Mouse (Mus musculus): ENCODE results near the gene Ttc25. TPM values are rescaled to one million over a fixed set of nuclear protein-coding genes. Genes with fewer than 3 reads are reported as not detected.
"Not testable (repeated sequence)": the region's sequence is repeated elsewhere in the genome, so short reads cannot be mapped to it uniquely, and the experiment has no call there.

Ttc25 gene
- polyA plus RNA-seq, 1 experiment, result 1.5 TPM

DNA sequence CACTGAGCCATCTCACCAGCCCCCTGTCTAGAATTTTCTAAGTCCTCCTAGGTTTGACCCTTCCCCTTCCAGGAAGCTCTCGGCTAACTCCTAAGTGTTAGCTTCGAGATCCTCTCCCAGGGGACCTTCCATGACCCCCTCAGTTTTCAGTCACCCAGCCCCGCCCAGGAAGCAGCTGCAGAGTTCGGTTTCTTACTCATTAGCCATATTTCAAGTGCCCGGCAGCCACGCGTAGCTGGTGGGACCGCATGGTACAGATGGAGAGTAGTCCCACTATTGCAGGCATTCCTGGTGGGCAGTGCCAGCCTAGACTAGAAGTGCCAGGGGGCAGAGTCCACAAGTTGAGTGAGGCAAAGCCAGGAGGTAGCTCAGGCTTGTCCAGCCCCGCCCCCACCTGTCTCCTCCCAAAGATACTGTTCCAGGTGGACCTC is 22.4 kb downstream of the Ttc25 start:
- no peak for DNase-seq (ENCODE audit: extremely low spot score in 1 of 2, low spot score in 1 of 2)

DNA sequence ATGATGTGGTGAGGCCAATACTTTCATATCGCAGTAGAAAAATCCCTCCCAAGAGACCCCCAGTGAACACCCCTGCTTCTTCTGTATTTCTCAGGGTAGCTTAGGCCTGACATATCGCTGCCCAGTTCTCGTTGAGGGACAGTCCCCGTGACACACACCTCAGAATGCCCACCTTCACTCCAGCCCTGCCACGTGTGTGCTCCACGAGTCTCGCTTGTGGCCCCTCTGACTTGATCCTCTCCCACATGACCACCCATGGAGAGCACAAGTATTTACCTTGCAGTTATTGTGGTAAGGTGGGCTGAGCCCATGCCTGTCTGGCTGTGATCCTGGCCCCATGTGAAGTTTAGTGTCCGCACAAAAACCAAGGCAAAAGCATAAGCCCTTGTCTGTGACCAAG is 23.3 kb downstream of the Ttc25 start:
- DNase-seq (ENCODE audit: extremely low spot score in 1 of 2, low spot score in 1 of 2), result no peak

DNA sequence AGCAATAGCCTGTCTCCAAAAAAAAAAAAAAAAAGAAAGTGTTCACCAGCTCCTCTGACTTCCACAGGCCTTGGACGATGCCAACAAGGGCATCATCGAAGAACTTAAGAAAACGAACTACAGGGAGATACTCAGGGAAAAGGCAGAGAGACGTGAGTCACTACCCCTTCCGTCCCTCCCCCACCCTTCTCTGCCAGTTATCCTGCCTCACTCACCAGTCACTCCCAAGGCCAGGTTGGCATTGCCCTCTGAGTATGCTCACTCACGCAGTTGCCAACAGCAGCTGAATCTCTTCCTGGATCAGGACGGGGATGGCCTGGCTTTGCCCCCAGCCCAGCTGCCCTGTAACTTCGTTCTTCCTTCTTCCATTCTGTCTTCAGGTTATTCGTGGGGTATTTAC is 24.4 kb downstream of the Ttc25 start:
- DNase-seq (ENCODE audit: extremely low spot score in 1 of 2, low spot score in 1 of 2), result no peak

DNA sequence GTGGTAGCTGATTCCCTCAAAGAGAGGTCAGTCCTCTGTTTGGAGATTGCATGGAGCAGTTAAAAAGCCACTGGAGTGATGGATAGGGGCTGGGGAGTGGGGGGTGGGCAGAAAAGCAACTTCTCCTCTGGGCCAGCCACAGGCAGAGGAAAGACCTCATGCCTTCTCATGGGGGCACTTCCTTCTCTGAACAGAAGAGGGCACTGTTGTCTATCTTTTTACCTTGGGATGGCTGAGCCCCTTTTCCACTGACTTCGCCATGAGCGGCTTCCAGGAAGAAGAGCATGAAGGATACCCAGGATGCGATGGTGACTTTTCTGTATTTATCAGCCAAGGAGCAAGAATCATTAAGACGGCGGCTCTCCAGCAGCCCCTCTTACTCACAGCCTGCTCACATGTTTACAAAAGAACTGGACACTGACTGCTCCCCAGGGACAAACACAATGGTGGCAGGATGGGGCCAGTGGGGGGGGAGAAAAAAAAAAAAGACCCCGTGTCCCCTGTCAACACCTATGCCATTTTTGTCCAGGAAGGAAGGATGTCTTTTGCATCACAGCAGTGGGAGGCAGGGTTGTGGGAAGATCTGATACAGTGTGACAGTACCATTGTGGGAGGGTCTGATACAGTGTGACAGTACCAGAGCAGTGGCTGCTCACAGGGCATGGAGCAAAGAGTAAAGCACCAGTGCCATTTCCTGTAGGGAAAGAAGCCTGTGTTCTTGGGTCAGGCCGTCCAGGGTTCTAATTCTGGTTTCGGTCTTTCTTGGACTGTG is 25.2 kb downstream of the Ttc25 start:
- DNase-seq (ENCODE audit: extremely low spot score in 1 of 2, low spot score in 1 of 2), result peak; percentile 65 to 95

DNA sequence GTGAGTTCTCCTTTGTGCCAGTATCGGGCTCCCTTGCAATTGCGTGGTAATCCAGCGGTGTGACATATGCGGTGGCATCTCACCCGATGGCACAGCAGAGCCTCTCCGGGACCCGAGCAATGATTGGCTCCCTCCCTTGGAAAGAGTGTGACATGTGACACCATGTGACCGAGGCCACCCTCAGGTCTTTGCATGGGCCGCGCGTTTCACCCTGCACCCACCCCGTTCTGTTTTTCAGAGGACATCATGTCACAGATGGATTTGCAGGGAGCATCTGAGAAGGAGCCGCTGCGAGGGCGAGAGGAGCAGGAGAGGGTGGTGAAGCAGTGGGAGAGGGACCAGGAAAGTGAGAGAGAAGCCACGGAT is 25.8 kb downstream of the Ttc25 start:
- DNase-seq (ENCODE audit: extremely low spot score in 1 of 2, low spot score in 1 of 2), result peak; percentile 50 to 68

DNA sequence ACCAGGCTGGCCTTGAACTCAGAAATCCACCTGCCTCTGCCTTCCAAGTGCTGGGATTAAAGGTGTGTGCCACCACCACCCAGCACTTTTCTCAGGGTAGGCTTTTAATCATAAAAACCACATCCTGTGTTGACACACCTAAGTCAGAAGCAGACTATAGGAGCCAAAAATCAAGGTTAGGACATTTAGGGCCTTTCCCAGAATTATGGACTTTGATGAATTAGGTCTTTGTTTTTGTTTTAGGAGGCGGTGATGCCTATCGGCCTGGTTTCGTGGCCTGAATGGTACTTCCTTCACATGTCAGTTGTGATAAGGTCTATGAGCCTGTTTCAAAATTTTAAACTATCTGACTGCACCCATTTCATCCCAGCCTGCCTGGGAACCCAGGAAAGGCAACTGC is 28.8 kb downstream of the Ttc25 start:
- no peak for DNase-seq (ENCODE audit: extremely low spot score in 1 of 2, low spot score in 1 of 2)

DNA sequence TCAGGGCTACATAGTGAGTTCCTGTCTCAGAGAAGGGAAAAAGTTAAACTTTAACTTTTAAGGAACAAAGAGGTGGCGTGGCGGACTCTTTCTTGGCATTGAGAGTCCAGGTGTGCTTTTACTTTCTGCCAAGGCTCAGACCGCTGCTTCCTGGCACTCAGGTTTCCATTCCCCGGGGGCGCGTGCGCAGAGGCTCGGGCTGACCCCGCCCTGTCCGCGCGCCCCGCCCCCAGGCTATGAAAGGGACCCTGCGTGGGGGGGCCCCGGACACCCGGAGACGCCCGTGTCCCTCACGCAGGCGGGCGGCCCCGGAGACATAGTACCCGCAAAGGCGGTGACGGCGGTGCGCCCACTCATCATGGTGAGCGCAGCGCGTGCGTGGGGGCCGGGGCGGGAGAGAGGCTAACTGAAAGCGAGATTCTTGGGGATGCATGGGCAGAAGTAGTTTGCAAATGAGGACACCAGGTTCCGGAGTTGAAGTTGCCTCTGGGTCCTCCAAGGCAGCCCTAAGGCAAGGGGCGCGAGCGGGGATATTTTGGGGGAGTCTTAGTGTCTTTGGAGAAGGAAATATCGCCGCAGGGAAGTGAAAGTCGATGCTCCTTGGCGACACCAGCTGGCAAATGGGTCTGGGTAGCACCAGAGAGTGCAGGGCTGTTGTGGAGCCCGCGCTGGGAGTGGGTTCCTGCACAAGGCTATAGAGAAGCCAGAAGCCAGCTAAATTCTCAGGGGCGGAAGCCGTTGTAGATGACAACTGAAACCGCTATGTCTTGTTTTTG is 29.5 kb downstream of the Ttc25 start, which contains the start of gene Cnp:
Gene Cnp, plus strand, starts transcription at position 197 of the 776 bp plus-strand sequence.
- DNase-seq (ENCODE audit: extremely low spot score in 1 of 2, low spot score in 1 of 2), result peak in 1 of 2 experiments; percentile 66

DNA sequence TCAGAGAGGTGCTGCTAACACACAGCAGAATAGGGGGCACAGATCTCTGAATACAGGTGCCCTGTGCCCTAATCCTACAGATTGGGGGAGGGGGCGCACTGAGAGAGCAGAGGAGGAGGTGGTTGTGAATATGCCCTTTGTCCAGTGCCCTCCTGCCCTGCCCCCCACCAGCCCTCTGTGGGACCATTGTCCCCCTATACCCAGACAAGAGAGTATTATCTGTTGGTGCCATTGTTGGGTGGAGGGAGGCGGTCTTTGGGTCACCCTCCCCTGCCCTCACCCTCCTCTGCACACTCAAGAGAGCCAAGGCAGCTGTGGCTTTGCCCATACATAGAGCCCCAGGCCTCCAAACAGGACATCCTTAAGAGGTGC is 30.1 kb downstream of the Ttc25 start:
- peak; percentile 57 to 70 for DNase-seq (ENCODE audit: extremely low spot score in 1 of 2, low spot score in 1 of 2)

DNA sequence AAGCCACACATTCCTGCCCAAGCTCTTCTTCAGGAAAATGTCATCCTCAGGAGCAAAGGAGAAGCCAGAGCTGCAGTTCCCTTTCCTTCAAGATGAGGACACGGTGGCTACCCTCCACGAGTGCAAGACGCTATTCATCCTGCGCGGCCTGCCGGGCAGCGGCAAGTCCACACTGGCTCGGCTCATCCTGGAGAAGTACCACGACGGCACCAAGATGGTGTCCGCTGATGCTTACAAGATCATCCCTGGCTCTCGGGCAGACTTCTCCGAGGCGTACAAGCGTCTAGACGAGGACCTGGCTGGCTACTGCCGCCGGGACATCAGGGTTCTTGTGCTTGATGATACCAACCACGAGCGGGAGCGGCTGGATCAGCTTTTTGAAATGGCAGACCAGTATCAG is 30.8 kb downstream of the Ttc25 start:
- DNase-seq (ENCODE audit: extremely low spot score in 1 of 2, low spot score in 1 of 2), result no peak

DNA sequence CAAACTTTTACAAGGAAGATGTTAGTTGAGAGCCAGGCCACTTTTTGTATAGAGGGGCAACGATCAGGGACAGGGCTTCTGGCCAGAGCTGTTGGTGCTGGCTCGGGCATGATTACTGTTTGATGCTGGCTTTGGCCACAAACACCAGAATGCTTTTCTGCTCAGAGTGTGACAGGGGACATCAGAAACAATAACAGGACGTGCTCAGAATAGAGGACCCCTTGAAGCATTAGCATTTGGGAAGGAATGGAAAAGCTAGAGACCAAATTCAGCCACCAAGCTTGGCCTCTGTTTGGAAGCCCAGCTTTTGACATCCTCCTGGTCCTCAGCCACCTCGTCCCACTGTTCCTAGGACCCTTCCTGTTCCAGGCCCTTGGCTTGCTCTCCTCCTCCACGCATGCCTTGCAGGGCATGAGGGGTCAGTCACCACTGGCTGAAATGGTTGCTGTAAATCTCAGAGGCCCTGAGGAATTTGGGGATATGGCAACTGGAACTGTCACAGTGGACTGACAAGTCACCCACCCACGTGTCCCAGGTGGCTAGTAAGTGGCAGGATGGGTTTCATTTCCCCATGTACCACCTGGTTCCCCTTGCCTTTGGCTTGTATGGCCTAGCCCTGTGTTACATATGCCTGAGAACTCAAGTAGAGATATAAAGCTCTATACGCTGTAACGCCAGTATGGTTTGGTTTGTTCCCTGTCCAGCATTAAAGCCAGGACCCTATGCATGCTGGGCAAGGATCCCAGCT is 32.6 kb downstream of the Ttc25 start:
- no peak for DNase-seq (ENCODE audit: extremely low spot score in 1 of 2, low spot score in 1 of 2)

DNA sequence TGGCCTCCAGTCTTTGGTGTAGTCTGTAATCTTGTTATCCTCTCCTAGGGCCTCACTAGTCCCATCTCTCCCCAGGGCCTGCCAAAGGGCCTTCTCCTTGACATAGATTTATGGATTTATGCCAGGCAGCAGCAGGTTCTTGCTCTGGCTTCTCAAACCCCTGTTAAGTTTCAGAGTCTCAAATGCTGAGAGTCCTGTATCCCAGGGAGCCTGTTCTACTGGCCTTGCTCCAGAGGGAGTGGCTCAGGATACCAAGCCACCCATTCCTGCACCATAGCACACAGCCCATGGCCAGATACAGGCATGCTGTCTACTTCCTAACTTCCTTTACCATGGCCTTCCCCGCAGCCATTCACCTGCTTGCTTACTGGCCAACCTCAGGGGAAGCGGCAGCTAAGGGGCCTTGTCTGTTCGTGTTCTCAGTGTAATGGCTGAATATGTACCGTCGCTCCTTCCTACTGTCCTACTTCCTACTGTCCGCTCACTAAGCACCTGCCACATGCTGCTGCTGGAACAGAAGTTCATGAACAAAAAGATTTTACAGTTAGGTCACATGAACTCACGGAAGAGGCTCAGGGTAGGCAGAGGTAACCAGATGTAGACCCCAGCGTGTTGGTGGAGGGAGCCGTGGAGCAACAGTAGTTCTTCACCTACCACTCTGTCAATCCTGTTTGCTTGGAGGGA is 33.9 kb downstream of the Ttc25 start:
- DNase-seq (ENCODE audit: extremely low spot score in 1 of 2, low spot score in 1 of 2), result no peak

DNA sequence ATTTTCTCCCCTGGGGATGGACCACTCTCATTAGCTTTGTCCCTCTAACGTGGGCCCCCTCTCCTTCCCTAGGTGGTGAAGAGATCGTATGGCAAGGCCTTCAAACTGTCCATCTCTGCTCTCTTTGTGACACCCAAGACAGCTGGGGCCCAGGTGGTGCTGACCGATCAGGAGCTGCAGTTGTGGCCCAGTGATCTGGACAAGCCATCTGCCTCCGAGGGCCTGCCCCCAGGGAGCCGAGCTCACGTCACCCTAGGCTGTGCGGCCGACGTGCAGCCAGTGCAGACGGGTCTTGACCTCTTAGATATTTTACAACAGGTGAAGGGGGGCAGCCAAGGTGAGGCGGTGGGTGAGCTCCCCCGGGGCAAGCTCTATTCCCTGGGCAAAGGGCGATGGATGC is 34.9 kb downstream of the Ttc25 start:
- no peak for DNase-seq (ENCODE audit: extremely low spot score in 1 of 2, low spot score in 1 of 2)

DNA sequence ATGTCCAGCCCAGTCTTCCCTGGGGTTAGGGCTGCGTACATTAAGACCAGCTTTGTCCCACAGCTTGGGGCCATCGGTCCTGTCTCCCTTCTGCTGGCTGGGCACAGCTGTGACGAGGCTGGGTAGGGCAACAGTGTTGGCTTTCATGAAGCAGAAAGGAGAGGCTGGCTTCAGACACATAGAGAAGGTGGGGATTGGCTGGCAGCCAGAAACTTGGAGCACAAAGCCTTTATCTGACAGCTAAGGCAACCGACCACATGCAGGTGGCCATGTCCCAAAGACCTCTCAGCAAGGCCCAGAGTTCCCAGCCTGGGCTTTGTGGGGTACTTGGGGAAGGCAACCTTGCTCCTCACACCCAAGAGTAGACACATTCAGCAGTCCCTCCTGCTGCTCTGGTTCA is 36.3 kb downstream of the Ttc25 start:
- peak; percentile 52 to 57 for DNase-seq (ENCODE audit: extremely low spot score in 1 of 2, low spot score in 1 of 2)

DNA sequence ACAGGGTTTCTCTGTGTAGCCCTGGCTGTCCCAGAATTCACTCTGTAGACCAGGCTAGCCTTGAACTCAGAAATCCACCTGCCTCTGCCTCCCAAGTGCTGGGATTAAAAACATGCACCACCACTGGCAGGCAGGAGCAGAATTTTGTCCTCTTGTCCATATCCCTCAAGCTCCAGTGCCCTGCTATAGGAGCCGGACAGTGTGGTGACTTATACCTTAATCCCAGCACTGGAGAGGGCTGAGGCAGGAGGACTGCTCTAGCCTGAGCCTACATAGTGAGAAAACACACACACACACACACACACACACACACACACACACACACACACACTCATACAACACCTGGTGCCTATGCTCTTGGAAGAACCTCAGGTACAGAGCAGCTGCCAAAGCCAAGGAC is 37.0 kb downstream of the Ttc25 start:
- not testable (repeated sequence) for DNase-seq (ENCODE audit: extremely low spot score in 1 of 2, low spot score in 1 of 2)

DNA sequence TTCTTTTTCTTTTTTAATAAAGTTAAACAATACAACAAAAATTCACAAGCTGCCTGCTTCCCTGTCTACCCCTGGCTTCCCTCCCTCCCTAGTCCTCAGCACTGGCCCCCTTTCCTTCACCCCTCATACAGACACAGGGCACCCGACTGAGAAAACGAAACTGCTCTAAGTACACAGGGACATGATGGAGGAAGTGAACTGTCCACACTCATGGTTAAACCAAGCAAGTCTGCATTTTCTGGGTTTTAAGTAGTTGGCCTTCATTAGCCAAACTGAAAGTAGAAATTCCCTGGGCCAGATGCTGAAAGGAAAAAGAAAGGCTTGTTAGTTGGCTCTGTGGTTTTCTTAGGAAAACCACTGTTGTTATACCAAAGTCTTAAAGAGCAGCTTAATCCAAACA is 37.4 kb downstream of the Ttc25 start:
- no peak for DNase-seq (ENCODE audit: extremely low spot score in 1 of 2, low spot score in 1 of 2)

DNA sequence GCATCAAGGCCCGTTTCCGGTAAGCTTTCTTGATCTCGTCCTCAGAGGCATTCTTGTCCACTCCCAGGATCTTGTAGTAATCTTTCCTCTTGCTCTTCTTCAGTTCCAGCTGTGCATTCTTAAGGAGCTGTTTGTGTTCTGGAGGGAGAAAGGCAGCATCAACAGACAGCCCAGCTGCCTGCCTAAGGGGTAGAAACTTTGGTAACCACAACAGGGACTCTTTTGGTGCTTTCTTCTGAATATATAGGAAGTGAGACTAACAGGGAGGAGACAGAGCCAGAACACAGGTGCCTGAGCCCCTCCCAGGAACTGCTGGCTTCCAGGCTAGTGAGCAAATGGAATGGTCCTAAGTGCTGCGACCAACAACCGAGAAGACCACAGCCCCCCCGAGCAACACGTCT is 39.2 kb downstream of the Ttc25 start:
- no peak for DNase-seq (ENCODE audit: extremely low spot score in 1 of 2, low spot score in 1 of 2)

DNA sequence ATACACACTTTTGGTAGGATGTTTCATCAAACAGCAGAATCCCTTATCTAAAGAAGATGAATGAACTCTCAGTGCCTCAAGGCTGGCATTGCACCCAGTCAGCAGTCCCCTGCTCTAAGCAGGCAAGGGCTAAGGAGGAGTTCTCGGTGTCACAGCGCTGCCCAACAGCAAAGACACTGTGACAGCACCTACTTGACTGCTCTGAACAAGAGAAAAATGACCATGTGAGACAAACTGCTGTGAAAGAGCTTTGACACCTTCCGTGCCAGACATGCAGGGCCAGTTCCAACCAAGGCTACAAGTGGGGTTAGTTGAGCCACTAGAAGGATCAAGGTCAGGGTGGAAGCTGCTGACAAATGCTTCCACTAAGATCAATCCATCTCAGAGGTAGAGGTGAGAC is 39.7 kb downstream of the Ttc25 start:
- no peak for DNase-seq (ENCODE audit: extremely low spot score in 1 of 2, low spot score in 1 of 2)

DNA sequence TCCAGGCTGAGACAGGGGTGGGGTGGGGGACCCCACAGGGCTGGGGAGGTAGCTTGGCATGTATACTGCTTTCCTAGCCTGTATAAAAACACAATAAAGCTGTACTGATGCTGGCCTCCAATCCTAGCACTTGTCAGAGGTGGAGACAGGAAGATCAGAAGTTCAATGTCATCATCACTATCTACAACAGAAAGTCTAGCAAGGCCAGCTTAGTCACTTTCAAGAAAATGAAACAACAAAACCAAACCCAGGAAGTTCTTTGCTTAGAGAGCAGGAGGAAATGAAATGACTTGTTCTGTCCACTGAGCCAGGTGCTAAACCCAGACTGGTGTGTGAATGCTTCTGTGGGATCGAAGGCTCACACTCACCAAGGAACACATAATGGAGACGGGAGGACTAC is 43.1 kb downstream of the Ttc25 start:
- DNase-seq (ENCODE audit: extremely low spot score in 1 of 2, low spot score in 1 of 2), result no peak

DNA sequence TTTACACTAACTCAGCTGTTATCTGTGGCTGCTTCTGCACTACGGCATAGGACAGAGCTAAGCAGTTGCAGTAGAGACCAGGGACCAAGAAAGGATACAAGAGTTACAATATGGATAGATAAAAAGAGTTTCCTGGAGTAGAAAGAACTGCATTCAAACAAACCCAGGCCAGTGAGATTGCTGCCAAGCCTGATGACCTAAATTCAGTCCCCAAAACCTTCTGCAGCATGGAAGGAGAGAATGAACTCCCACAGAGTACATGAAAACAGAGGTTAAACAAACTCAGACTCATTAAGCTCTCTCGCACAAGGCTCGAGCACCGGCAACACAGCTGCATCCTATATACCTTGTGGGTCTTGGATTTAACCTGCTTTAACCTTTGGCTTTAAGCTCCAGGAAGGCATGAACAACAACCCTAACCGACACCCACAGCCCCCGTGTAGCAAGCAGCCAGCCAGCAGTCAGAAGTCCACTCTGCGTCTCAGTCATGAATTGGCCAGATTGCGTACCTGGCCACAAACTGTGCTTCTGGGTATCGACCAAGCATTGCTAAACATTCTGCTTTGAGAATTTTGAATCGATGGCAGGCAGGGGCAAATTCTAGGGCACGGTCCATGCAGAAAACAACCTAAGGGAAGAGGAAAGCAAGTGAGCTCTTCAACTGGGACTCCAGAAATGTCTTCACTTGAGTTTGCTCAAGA is 47.1 kb downstream of the Ttc25 start:
- no peak for DNase-seq (ENCODE audit: extremely low spot score in 1 of 2, low spot score in 1 of 2)

DNA sequence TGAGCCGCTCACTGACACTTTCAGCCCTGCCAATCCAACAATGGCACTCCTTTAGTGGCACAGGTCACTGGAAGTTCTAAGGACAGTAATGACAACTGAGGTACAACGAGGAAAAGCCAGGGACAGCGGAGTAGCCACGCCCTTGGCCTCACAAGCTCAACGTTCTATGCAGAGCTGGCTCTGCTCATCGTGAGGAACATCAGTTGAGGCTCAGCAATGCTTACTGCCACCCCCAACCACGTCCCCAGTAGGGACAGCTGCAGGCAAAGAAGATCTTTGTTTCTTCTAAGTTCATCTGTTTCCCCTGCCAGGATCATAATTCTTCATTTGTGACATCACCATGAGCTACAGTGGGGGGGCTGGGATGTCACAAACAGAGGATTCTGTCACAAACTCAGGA is 49.2 kb downstream of the Ttc25 start:
- DNase-seq (ENCODE audit: extremely low spot score in 1 of 2, low spot score in 1 of 2), result no peak

All from frontal cortex, adult 2 months (tissue).